Mouse (Mus musculus): ENCODE measurements around the gene Gfod1.

Gfod1 gene

DNA sequence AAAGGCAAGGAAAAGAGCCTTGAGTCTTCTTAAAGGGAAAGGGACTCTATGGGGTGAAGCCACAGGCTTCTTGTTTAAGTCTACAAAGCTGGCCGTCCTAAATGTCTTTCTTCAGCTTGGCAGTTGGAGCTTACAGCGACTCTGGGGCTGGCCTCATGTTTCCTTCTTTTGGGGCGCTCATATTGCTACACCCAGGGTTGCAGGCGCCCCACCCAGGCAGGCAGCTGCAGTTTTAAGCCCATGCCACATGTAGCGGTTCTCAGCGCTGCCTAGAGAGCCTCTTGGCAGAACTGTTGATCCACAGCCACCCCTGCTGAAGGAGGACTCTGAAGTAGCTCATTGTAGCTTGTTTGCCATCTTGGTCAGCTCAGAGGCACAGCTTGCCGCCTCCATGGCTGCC is 104.7 kb downstream of the Gfod1 start:
- no peak for DNase-seq

DNA sequence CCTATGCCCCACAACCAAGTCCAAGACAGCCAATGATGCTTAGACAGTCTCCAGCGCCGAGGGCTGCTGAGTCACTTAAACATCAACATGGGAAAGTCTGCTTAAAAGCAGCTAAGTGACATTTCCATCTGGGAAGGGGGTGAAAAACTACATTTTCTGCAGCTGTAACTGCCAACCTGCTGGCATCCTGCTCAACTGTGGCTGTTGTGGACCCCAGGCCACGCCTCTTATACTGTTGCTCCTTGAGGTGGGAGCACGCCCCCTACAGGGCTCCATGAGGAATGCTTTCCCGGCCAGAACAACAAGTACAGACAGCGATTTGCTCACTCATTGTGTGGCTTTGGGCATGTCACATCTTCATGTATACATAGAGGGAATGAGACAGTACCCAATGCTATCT is 106.8 kb downstream of the Gfod1 start:
- DNase-seq: no peak

DNA sequence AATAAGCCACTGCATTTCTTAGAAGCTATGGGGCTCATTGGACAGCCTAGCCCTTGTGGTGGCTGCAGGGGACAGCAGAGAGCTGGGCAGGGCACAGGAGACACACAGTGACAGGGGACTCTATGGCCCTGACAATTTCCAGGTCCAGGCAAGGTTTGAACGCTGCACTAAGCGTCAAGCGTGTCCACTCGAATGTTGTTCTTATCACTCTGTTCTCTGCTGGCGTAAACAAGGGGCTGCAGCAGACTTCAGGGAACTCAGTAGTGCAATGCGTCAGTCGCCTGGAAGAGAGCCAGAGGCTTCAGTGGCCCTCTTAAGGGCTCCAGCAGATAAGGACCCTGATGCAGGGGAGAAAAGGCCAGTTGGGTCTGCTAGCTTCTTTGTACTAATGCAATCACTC is 108.0 kb downstream of the Gfod1 start:
- no peak for DNase-seq

GRCm38 (mm10) chr13:43193932-43194331 is 110.0 kb downstream of the Gfod1 start:
- DNase-seq: no peak

- DNase-seq: peak; percentile 57 to 66
Measured at GRCm38 (mm10) chr13:43193266-43193665, 110.7 kb downstream of the Gfod1 start.

DNA sequence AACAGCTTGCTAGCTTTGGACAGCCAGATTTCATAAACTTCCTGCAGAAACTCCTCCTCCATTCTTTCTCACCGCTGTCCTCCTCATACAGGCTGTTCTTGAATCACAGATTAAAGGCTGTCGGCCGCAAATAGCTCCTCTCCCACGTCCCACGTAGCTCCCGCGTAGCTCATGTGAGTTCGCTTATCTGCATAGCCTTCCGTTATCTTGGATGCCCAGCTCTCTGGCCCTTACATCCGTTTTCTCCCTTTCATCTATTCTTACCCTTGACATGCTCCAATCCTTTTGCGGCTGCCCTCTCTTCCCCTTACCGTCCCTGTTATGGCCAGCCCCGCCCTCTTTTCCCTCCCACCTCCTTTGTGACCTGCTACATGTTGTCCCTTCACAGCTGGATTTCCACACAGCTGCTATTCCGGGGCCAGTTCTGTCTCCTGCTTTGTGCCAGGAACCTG is 112.2 kb downstream of the Gfod1 start:
- peak in 1 of 2 experiments; percentile 60 for DNase-seq

DNA sequence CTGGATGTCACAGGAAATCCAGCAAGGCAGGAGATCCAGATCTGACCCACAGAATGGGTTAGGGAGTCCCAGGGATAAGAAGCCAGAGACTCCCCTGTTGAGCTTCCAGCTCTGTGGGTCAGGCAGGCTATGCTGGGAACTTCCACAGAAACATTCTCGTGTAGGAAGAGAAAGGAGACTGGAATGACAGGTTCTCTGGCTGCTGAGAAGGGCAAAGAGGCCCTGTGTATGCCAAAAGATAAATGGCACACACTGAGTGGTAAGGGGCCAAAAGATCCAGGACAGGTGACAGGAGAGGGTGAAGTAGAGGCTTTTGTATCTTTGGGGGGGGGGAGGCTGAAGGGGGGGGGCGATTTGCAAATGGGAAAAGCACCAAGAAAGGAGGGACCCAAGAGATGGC is 112.7 kb downstream of the Gfod1 start:
- no peak for DNase-seq

- no peak for DNase-seq
Measured at GRCm38 (mm10) chr13:43187736-43188135, 116.2 kb downstream of the Gfod1 start.

- no peak for DNase-seq
Measured at GRCm38 (mm10) chr13:43183248-43184055, 120.5 kb downstream of the Gfod1 start.

- DNase-seq: peak; percentile 69 to 73
Measured at GRCm38 (mm10) chr13:43182465-43183201, 121.3 kb downstream of the Gfod1 start.

- DNase-seq: no peak
Measured at GRCm38 (mm10) chr13:43181104-43181503, 122.9 kb downstream of the Gfod1 start.

- no peak for DNase-seq
Measured at GRCm38 (mm10) chr13:43177317-43177716, 126.7 kb downstream of the Gfod1 start.

DNA sequence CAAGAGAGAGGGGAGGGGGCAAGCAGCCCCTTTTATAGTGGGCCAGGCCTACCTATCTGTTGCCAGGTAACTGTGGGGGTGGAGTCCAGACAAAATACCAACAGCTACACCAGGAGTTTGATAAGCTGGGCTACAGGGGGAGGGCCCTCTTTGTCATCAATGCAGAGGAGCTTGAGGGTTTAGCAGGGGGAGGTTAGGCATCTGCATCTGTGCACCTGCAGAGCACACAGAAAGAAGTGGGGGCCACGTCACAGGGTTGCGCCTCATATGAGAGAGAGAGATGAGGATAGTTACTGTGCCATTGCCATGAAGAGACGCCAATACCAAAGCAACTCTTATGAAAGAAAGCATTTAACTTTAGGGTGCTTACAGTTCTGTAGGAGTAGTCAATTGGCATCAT is 127.3 kb downstream of the Gfod1 start:
- DNase-seq: no peak

GRCm38 (mm10) chr13:43173262-43173661 is 130.7 kb downstream of the Gfod1 start:
- peak; percentile 68 to 77 for DNase-seq

DNA sequence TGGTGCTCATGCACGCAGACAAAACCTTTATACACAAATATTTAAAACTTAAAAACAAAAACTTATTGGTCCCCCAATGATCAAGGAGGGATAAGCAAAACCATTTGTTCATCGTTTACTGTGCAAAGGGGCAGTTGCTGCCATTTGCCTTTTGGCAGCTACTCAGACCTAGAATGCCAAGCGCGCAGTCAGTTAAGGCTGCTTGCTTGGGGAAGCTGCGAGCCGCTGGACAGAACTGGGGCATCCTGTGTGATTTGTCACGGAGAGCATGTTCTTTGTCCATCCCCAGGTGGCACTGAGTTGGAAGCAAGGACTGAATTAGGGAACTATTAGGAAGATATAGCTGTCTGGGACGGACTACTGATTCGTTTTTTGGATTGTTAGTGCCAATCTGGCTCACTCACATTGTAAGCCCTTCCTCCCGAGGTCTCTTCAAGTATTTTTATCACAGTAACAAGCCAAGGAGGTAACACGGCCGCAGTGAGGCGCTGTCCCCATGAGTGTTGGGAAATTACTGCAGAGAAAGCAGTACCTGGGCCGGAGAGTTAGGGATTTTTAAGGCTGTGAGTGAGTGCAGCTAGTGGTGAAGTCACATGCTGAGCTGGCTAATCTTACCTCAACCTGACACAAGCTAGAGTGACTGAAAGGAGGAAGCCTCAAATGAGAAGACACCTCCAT is 131.8 kb downstream of the Gfod1 start:
- no peak for DNase-seq

- DNase-seq: peak; percentile 97
Measured at GRCm38 (mm10) chr13:43171020-43171710, 132.8 kb downstream of the Gfod1 start, which contains the start of gene Tbc1d7. TSS of gene Tbc1d7 (minus strand) at chr13:43171501.

GRCm38 (mm10) chr13:43167721-43168120 is 136.3 kb downstream of the Gfod1 start:
- DNase-seq: no peak

- peak in 1 of 2 experiments; percentile 10 for DNase-seq
Measured at GRCm38 (mm10) chr13:43159429-43159828, 144.5 kb downstream of the Gfod1 start.

DNA sequence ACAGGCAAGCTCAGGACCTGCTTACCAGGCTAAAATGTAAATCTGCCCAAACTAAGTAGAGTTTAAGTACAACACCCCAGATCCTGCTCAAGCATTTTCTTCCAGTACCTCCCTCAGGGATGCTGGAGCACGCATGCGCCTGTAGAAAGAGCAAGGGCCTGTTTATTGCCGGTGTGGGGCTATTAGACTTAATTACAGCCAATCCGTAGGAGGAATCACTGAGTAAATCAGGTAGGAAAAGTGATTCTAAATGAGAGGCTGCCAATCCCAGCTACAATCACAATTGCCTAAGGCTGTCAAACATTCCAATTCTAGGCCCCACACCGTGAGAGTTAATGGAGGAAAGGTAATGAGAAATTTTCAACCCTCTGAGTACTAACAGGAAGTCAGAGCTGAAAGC is 145.7 kb downstream of the Gfod1 start:
- DNase-seq: no peak

DNA sequence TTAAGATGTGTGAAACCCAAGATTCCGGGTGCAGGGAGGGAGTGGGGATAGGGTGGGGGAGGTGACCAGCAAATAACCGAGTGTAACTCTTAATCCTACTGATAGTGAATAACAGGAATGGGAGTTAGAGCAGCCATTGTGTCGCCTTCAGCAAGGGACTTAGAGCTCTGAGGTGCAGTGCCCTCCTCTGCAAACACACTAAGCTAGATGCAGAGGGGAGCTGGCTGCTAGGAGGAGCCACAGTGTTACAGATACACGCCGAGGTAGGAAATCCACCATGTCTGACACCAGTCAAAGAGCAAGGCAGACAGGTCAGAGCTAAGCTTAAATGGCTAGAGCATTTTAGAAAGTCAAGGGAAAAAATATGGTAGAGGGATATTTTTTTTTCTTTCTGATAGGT is 146.6 kb downstream of the Gfod1 start:
- no peak for DNase-seq

DNA sequence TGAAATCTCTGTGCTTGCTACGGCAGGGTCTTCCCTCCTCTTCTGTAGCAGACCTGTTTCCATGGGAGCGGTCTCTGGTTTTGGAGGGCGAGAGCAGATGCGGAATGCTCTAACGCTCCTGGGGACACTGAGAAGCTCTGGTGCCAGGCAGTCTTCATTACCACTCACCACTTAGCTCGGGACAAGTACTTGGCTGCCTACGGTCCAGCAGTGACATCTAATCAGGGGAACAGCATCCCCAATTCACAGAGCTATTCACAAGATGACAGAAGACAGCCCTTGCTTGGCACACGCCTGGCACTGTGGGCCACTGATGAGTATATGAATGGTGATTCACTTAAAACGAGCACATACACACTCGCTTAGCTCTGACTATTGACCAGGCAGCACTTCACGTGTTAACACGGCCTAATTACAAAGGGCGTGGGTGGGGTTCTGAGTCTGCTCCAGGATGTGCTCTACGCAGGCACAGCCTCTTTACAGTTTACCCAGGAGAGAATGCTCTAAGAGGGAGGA is 151.9 kb downstream of the Gfod1 start:
- no peak for DNase-seq

DNA sequence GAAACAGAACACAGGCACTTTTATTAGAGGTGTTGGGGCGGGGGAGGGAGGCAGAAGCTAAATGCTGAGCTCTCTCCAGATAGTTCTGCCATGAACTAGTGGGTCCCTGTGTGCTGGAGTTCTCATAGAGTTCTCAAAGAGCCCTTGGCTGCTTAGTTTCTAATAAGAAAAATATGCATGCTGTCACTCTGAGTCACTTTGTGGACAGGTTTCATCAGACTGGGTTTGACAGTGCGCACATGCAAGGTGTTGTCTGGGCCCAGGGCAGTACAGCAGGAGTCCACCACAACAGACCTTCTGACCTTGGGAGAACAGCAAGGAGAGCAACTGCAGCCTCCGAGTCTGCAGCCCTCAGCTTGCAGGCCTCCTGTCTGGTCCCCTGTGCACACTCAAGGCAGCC is 154.3 kb downstream of the Gfod1 start:
- no peak for DNase-seq

GRCm38 (mm10) chr13:43148692-43149091 is 155.3 kb downstream of the Gfod1 start:
- DNase-seq: no peak
